Mouse (Mus musculus) MEL (cell line): ENCODE measurements at regions not wholly inside any gene's neighbourhood (a gene's known extent, or its start where the extent isn't known, plus 50 kb on each side); places are given as distances from the start of the nearest gene placed in this dataset.
A peak's percentile ranks its signal among the peaks of the same experiment; 100 is the strongest.

Experiments used
- DNase-seq: peaks from one replicate; pipeline ENCODE4 v3.0.0; 2011; ENCODE audit warnings: low read depth, low spot score
- H3K27ac ChIP-seq: 2 replicates; pipeline ENCODE4 v1.5.1; 2012; ENCODE audit warnings: low read depth, mild to moderate bottlenecking, control low read depth, low read length, moderate library complexity; ENCODE audit not compliant: control insufficient read depth
- H3K27me3 ChIP-seq, 2 experiments: fragments of 150-350 bp in 1 of 2; sonication (generic) in 1 of 2; 2 replicates each; pipeline ENCODE4 v1.6.1; 2012; ENCODE audit warnings: low read length in 2 of 2, mild to moderate bottlenecking in 2 of 2, improper control_type of control experiment in 1 of 2, moderate library complexity in 1 of 2; ENCODE audit not compliant: insufficient read depth in 2 of 2, control insufficient read depth in 1 of 2
- H3K36me3 ChIP-seq, 2 experiments: 2 replicates each; pipeline ENCODE4 v1.6.1; 2012 to 2014; ENCODE audit warnings: low read length in 2 of 2, improper control_type of control experiment in 1 of 2, inconsistent platforms in 1 of 2, mild to moderate bottlenecking in 1 of 2; ENCODE audit not compliant: insufficient read depth in 2 of 2, control insufficient read depth in 1 of 2
- H3K4me1 ChIP-seq, 2 experiments: fragments of 150-350 bp in 1 of 2; sonication (generic) in 1 of 2; 2 replicates each; pipeline ENCODE4 v1.6.1; 2012; ENCODE audit warnings: low read length in 2 of 2, improper control_type of control experiment in 1 of 2, mild to moderate bottlenecking in 1 of 2; ENCODE audit not compliant: insufficient read depth in 2 of 2, control insufficient read depth in 1 of 2
- H3K4me3 ChIP-seq, 2 experiments: fragments of 150-350 bp in 1 of 2; sonication (generic) in 1 of 2; 2 replicates each; pipeline ENCODE4 v1.5.1; 2012; ENCODE audit warnings: low read depth in 2 of 2, low read length in 2 of 2, mild to moderate bottlenecking in 2 of 2, moderate library complexity in 2 of 2, control low read depth in 1 of 2, improper control_type of control experiment in 1 of 2; ENCODE audit not compliant: control insufficient read depth in 1 of 2, insufficient read depth in 1 of 2
- H3K79me2 ChIP-seq: 2 replicates; pipeline ENCODE4 v1.6.1; 2012; ENCODE audit warnings: mild to moderate bottlenecking, low read length, moderate library complexity; ENCODE audit not compliant: control insufficient read depth, poor library complexity, insufficient read depth
- H3K9ac ChIP-seq: 2 replicates; pipeline ENCODE4 v1.6.1; 2012; ENCODE audit warnings: low read depth, mild to moderate bottlenecking, control low read depth, low read length, moderate library complexity; ENCODE audit not compliant: control insufficient read depth, poor library complexity, severe bottlenecking
- H3K9me3 ChIP-seq: fragments of 150-350 bp; sonication (generic); replicated peaks from 2 replicates; pipeline ENCODE4 v1.6.1; 2012; ENCODE audit warnings: mild to moderate bottlenecking, low read length, improper control_type of control experiment, moderate library complexity; ENCODE audit not compliant: insufficient read depth
- CHD2 ChIP-seq: IDR thresholded peaks from 2 replicates; pipeline ENCODE4 v1.6.1; 2011; ENCODE audit warnings: low read length, improper control_type of control experiment
- E2F4 ChIP-seq: IDR thresholded peaks from 2 replicates; pipeline ENCODE4 v1.6.1; 2011; ENCODE audit warnings: low read depth, low read length, improper control_type of control experiment, borderline replicate concordance
- EP300 ChIP-seq, 2 experiments: IDR thresholded peaks; 2 replicates each; pipeline ENCODE4 v1.6.1; 2011; ENCODE audit warnings: improper control_type of control experiment in 2 of 2, low read length in 2 of 2, low read depth in 1 of 2, mild to moderate bottlenecking in 1 of 2
- GABPA ChIP-seq: IDR thresholded peaks from 2 replicates; pipeline ENCODE4 v1.6.1; 2012; ENCODE audit warnings: low read depth, mild to moderate bottlenecking, inconsistent platforms, low read length, improper control_type of control experiment, moderate library complexity
- GATA1 ChIP-seq: IDR thresholded peaks from 2 replicates; pipeline ENCODE4 v1.6.1; 2011; ENCODE audit warnings: low read depth, low read length, improper control_type of control experiment
- HCFC1 ChIP-seq: IDR thresholded peaks from 2 replicates; pipeline ENCODE4 v1.6.1; 2012; ENCODE audit warnings: low read depth, mild to moderate bottlenecking, inconsistent platforms, low read length, improper control_type of control experiment, moderate library complexity
- JUND ChIP-seq: IDR thresholded peaks from 2 replicates; pipeline ENCODE4 v1.6.1; 2011; ENCODE audit warnings: low read depth, mild to moderate bottlenecking, improper control_type of control experiment, low read length
- MAFK ChIP-seq: IDR thresholded peaks from 2 replicates; pipeline ENCODE4 v1.6.1; 2011; ENCODE audit warnings: low read depth, mild to moderate bottlenecking, low read length, improper control_type of control experiment, borderline replicate concordance
- MAX ChIP-seq: IDR thresholded peaks from 2 replicates; pipeline ENCODE4 v1.6.1; 2011; ENCODE audit warnings: low read length, improper control_type of control experiment
- MAZ ChIP-seq: IDR thresholded peaks from 2 replicates; pipeline ENCODE4 v1.6.1; 2012; ENCODE audit warnings: low read depth, mild to moderate bottlenecking, inconsistent platforms, low read length, improper control_type of control experiment
- MEF2A ChIP-seq: IDR thresholded peaks from 2 replicates; pipeline ENCODE4 v1.6.1; 2014; ENCODE audit warnings: low read depth, mild to moderate bottlenecking, inconsistent platforms, low read length, improper control_type of control experiment; ENCODE audit not compliant: poor library complexity, insufficient replicate concordance, severe bottlenecking; ENCODE audit errors: extremely low read depth
- MYB ChIP-seq: IDR thresholded peaks from 2 replicates; pipeline ENCODE4 v1.6.1; 2011; ENCODE audit warnings: mild to moderate bottlenecking, low read depth, low read length, improper control_type of control experiment
- MYC ChIP-seq: IDR thresholded peaks from 2 replicates; pipeline ENCODE4 v1.6.1; 2011; ENCODE audit warnings: low read depth, mild to moderate bottlenecking, low read length, improper control_type of control experiment, moderate library complexity
- NELFE ChIP-seq: IDR thresholded peaks from 2 replicates; pipeline ENCODE4 v1.6.1; 2011; ENCODE audit warnings: low read depth, low read length, improper control_type of control experiment
- NRF1 ChIP-seq: IDR thresholded peaks from 2 replicates; pipeline ENCODE4 v1.6.1; 2014; ENCODE audit warnings: low read depth, mild to moderate bottlenecking, inconsistent platforms, low read length, improper control_type of control experiment, moderate library complexity; ENCODE audit not compliant: poor library complexity, insufficient read depth, severe bottlenecking
- POLR2AphosphoS2 ChIP-seq: IDR thresholded peaks from 2 replicates; pipeline ENCODE4 v1.6.1; 2011; ENCODE audit warnings: low read length, improper control_type of control experiment
- POLR2AphosphoS5 ChIP-seq: IDR thresholded peaks from 2 replicates; pipeline ENCODE4 v1.6.1; 2012; ENCODE audit warnings: low read depth, borderline replicate concordance, mild to moderate bottlenecking, inconsistent platforms, low read length, moderate library complexity, mixed read lengths
- RAD21 ChIP-seq: IDR thresholded peaks from 2 replicates; pipeline ENCODE4 v1.6.1; 2011; ENCODE audit warnings: mild to moderate bottlenecking, low read depth, low read length, improper control_type of control experiment
- SMC3 ChIP-seq: IDR thresholded peaks from 2 replicates; pipeline ENCODE4 v1.6.1; 2011; ENCODE audit warnings: low read depth, low read length, improper control_type of control experiment
- TBP ChIP-seq: IDR thresholded peaks from 2 replicates; pipeline ENCODE4 v1.8.0; 2011; ENCODE audit warnings: low read depth, low read length, improper control_type of control experiment
- TCF12 ChIP-seq: IDR thresholded peaks from 2 replicates; pipeline ENCODE4 v1.6.1; 2014; ENCODE audit warnings: low read depth, mild to moderate bottlenecking, inconsistent platforms, low read length, improper control_type of control experiment, moderate library complexity
- USF1 ChIP-seq: IDR thresholded peaks from 2 replicates; pipeline ENCODE4 v1.6.1; 2014; ENCODE audit warnings: low read depth, mild to moderate bottlenecking, inconsistent platforms, low read length, improper control_type of control experiment, moderate library complexity
- ZKSCAN1 ChIP-seq: IDR thresholded peaks from 2 replicates; pipeline ENCODE4 v1.6.1; 2012; ENCODE audit warnings: low read depth, mild to moderate bottlenecking, inconsistent platforms, low read length, improper control_type of control experiment, moderate library complexity
- ZNF384 ChIP-seq: IDR thresholded peaks from 2 replicates; pipeline ENCODE4 v1.6.1; 2012; ENCODE audit warnings: low read depth, mild to moderate bottlenecking, inconsistent platforms, low read length, improper control_type of control experiment

GRCm38 (mm10) chr8:46908186-46908585 lies 78.5 kb upstream of the Enpp6 start:
- TF ChIP-seq USF1 = peak; percentile 72
- TF ChIP-seq MYB = no peak
- TF ChIP-seq ZKSCAN1 = no peak
- TF ChIP-seq MEF2A = no peak
- TF ChIP-seq GATA1 = no peak
- TF ChIP-seq JUND = no peak
- no peak for TF ChIP-seq SMC3
- no peak for TF ChIP-seq CHD2
- TF ChIP-seq EP300 (IDR thresholded peaks at IDR 0.05; ENCODE audit: low read depth in 1 of 2, low read length in 2 of 2) = no peak
- no peak overlapping the region for H3K9ac ChIP-seq
- H3K27me3 ChIP-seq = no peaks in the 10 kb centered on the region; a peak in 1 of 4 replicates
- H3K27ac ChIP-seq = no peak overlapping the region
- H3K4me1 ChIP-seq = no peaks in the 10 kb centered on the region
- H3K4me3 ChIP-seq = no peak overlapping the region
- H3K9me3 ChIP-seq = no peaks in the 10 kb centered on the region
- H3K79me2 ChIP-seq = no peaks in the 10 kb centered on the region
- DNase-seq = no peak
- H3K36me3 ChIP-seq = no peaks in the 10 kb centered on the region

GRCm38 (mm10) chr8:46913956-46914355 lies 72.7 kb upstream of the Enpp6 start:
- Histone ChIP-seq H3K27ac (no peak overlapping the region), H3K9ac (no peak overlapping the region), H3K4me3 (no peak overlapping the region), H3K4me1 (no peaks in the 10 kb centered on the region), H3K27me3 (peaks cover 0 to 3% of the 10 kb centered on the region in 2 experiments; a peak in 1 of 4 replicates), H3K79me2 (no peaks in the 10 kb centered on the region), H3K36me3 (no peaks in the 10 kb centered on the region), H3K9me3 (no peaks in the 10 kb centered on the region)
- DNase-seq = no peak
- TF ChIP-seq RAD21 = no peak
- no peak for TF ChIP-seq MAFK
- TF ChIP-seq E2F4 = no peak
- TF ChIP-seq MAZ = no peak
- TF ChIP-seq EP300 (IDR thresholded peaks at IDR 0.05; ENCODE audit: low read depth in 1 of 2, low read length in 2 of 2) = no peak
- no peak for TF ChIP-seq POLR2AphosphoS2
- TF ChIP-seq MYC = no peak
- no peak for TF ChIP-seq TBP
- no peak for TF ChIP-seq MAX
- no peak for TF ChIP-seq ZNF384
- no peak for TF ChIP-seq HCFC1
- no peak for TF ChIP-seq NRF1
- TF ChIP-seq GABPA = no peak
- no peak for TF ChIP-seq POLR2AphosphoS5
- no peak for TF ChIP-seq JUND
- no peak for TF ChIP-seq ZKSCAN1
- TF ChIP-seq NELFE = no peak
- no peak for TF ChIP-seq TCF12
